Mouse (Mus musculus) gastrocnemius, postnatal 14 days (tissue): Measurements from ENCODE around the gene BC004004. TPM values are rescaled to one million over a fixed set of nuclear protein-coding genes. Genes with fewer than 3 reads are reported as not detected.
A peak's percentile ranks its signal among the peaks of the same experiment; 100 is the strongest.
"Not testable (repeated sequence)": the region's sequence is repeated elsewhere in the genome, so short reads cannot be mapped to it uniquely, and the experiment has no call there.

Experiments used
- DNase-seq: peaks from one replicate; pipeline ENCODE4 v3.0.0; 2021; ENCODE audit warnings: mixed read lengths
- intact Hi-C: fragments of 180-260 bp; cut with DNase I; formaldehyde crosslinking; loops from one replicate; pipeline ENCODE4 v1.15.1; 2025; ENCODE audit warnings: low total_unique reads
- total RNA-seq, 2 experiments: library from RNA; stranded (reverse); gene quantifications; 2 replicates each; pipeline ENCODE4 v1.2.3; 2021

BC004004 gene
- total RNA-seq, 2 experiments from 2014 or later = 115 TPM

GRCm38 (mm10) chr17:29316891-29317290, 48.3 kb downstream of the BC004004 start:
- intact Hi-C loops = no loop called here

GRCm38 (mm10) chr17:29317380-29317779, 48.8 kb downstream of the BC004004 start, which contains the start of gene Pi16:
TSS of gene Pi16 (plus strand) at chr17:29317680.
- intact Hi-C loops = not testable (repeated sequence)

More at GRCm38 (mm10) chr17:29316891-29317290, 48.3 kb downstream of the BC004004 start:
- no peak for DNase-seq

GRCm38 (mm10) chr17:29318731-29319250, 50.2 kb downstream of the BC004004 start:
- DNase-seq = no peak

More at GRCm38 (mm10) chr17:29317380-29317779, 48.8 kb downstream of the BC004004 start, which contains the start of gene Pi16:
- DNase-seq = not testable (repeated sequence)

GRCm38 (mm10) chr17:29319476-29319875, 50.9 kb downstream of the BC004004 start:
- no peak for DNase-seq
- intact Hi-C loops = no loop called here

More at GRCm38 (mm10) chr17:29318731-29319250, 50.2 kb downstream of the BC004004 start:
- intact Hi-C loops = no loop called here

- intact Hi-C loops = no loop called here
These were observed 51.5 kb downstream of the BC004004 start for GRCm38 (mm10) chr17:29319881-29320639.

GRCm38 (mm10) chr17:29321765-29322602, 53.4 kb downstream of the BC004004 start:
- no peak for DNase-seq
- intact Hi-C loops = no loop called here

More at GRCm38 (mm10) chr17:29319881-29320639, 51.5 kb downstream of the BC004004 start:
- DNase-seq = no peak

GRCm38 (mm10) chr17:29322603-29322962, 54.0 kb downstream of the BC004004 start:
- intact Hi-C loops = no loop called here
- no peak for DNase-seq

- no peak for DNase-seq
- intact Hi-C loops = no loop called here
These were observed 55.0 kb downstream of the BC004004 start for GRCm38 (mm10) chr17:29323625-29324024.

GRCm38 (mm10) chr17:29325831-29326230, 57.2 kb downstream of the BC004004 start:
- intact Hi-C loops = no loop called here
- no peak for DNase-seq

GRCm38 (mm10) chr17:29326531-29327529, 58.2 kb downstream of the BC004004 start:
- intact Hi-C loops = no loop called here
- peak; percentile 54 for DNase-seq

GRCm38 (mm10) chr17:29327691-29328090, 59.1 kb downstream of the BC004004 start:
- intact Hi-C loops = no loop called here
- DNase-seq = no peak

- intact Hi-C loops = no loop called here
These were observed 61.6 kb downstream of the BC004004 start for GRCm38 (mm10) chr17:29330221-29330620.

GRCm38 (mm10) chr17:29330671-29331410, 62.3 kb downstream of the BC004004 start:
- peak; percentile 54 for DNase-seq
- intact Hi-C loops = no loop called here

More at GRCm38 (mm10) chr17:29330221-29330620, 61.6 kb downstream of the BC004004 start:
- no peak for DNase-seq

GRCm38 (mm10) chr17:29332186-29332685, 63.6 kb downstream of the BC004004 start:
- DNase-seq = no peak
- intact Hi-C loops = no loop called here

GRCm38 (mm10) chr17:29336266-29336990, 67.8 kb downstream of the BC004004 start:
- intact Hi-C loops = no loop called here
- DNase-seq = no peak

- no peak for DNase-seq
- intact Hi-C loops = no loop called here
These were observed 69.6 kb downstream of the BC004004 start for GRCm38 (mm10) chr17:29337979-29338823.
